Mouse (Mus musculus): ENCODE data around the gene Lgals2. TPM values are rescaled to one million over a fixed set of nuclear protein-coding genes. Genes with fewer than 3 reads are reported as not detected.

Lgals2 gene
- total and polyA plus RNA-seq, 3 experiments, result not detected

GRCm38 (mm10) chr15:78845321-78845720 lies 10.0 kb downstream of the Lgals2 start:
- no peak for DNase-seq (ENCODE audit: low read depth, low spot score)
- H3K9ac ChIP-seq (ENCODE audit: control insufficient read depth, low read depth, low read length, poor library complexity, severe bottlenecking), result no peak overlapping the region
- H3K9me3 ChIP-seq (replicated peaks; ENCODE audit: insufficient read depth, low read length), result no peaks in the 10 kb centered on the region
- H3K36me3 ChIP-seq (ENCODE audit: control insufficient read depth in 1 of 2, insufficient read depth in 2 of 2, low read length in 2 of 2), result peaks cover 0 to 4% of the 10 kb centered on the region in 2 experiments; a peak in 1 of 4 replicates
- no peak overlapping the region for H3K27ac ChIP-seq (ENCODE audit: control insufficient read depth, low read depth, low read length)
- H3K4me1 ChIP-seq (ENCODE audit: control insufficient read depth in 1 of 2, insufficient read depth in 2 of 2, low read length in 2 of 2), result peaks cover 0 to 18% of the 10 kb centered on the region in 2 experiments; a peak in 1 of 4 replicates
- H3K79me2 ChIP-seq (ENCODE audit: control insufficient read depth, insufficient read depth, low read length, poor library complexity), result no peaks in the 10 kb centered on the region
- H3K4me3 ChIP-seq (ENCODE audit: control insufficient read depth in 1 of 2, insufficient read depth in 1 of 2, low read depth in 2 of 2, low read length in 2 of 2), result no peak overlapping the region
- H3K27me3 ChIP-seq (ENCODE audit: control insufficient read depth in 1 of 2, insufficient read depth in 2 of 2, low read length in 2 of 2), result peaks cover 10 to 12% of the 10 kb centered on the region in 2 experiments
- TF ChIP-seq GATA1 (IDR thresholded peaks at IDR 0.05; ENCODE audit: low read depth, low read length), result no peak
- TF ChIP-seq MAFK (IDR thresholded peaks at IDR 0.05; ENCODE audit: borderline replicate concordance, low read depth, low read length), result no peak
- TF ChIP-seq RAD21 (IDR thresholded peaks at IDR 0.05; ENCODE audit: low read depth, low read length), result no peak
- no peak for TF ChIP-seq MXI1 (IDR thresholded peaks at IDR 0.05; ENCODE audit: low read depth, low read length)
- TF ChIP-seq HCFC1 (IDR thresholded peaks at IDR 0.05; ENCODE audit: low read depth, low read length), result no peak
- no peak for TF ChIP-seq UBTF (IDR thresholded peaks at IDR 0.05; ENCODE audit: borderline replicate concordance, insufficient read depth, low read depth, low read length)
- TF ChIP-seq ZC3H11A (IDR thresholded peaks at IDR 0.05; ENCODE audit: low read depth, low read length), result no peak
- no peak for TF ChIP-seq TCF12 (IDR thresholded peaks at IDR 0.05; ENCODE audit: low read depth, low read length)
- no peak for TF ChIP-seq USF2 (IDR thresholded peaks at IDR 0.05; ENCODE audit: borderline replicate concordance in 1 of 2, insufficient read depth in 1 of 2, low read depth in 1 of 2, low read length in 2 of 2)
- TF ChIP-seq POLR2AphosphoS2 (IDR thresholded peaks at IDR 0.05; ENCODE audit: low read length), result no peak
- no peak for TF ChIP-seq CHD2 (IDR thresholded peaks at IDR 0.05; ENCODE audit: low read length)
- TF ChIP-seq GABPA (IDR thresholded peaks at IDR 0.05; ENCODE audit: low read depth, low read length), result no peak
- TF ChIP-seq SIN3A (IDR thresholded peaks at IDR 0.05; ENCODE audit: low read length), result no peak
- TF ChIP-seq CTCF (IDR thresholded peaks at IDR 0.05 in 2 of 3, conservative IDR thresholded peaks at IDR 0.05 in 1 of 3; ENCODE audit: control insufficient read depth in 1 of 3, insufficient read depth in 1 of 3, low read depth in 2 of 3, low read length in 3 of 3, poor library complexity in 1 of 3, severe bottlenecking in 1 of 3), result no peak
- TF ChIP-seq NELFE (IDR thresholded peaks at IDR 0.05; ENCODE audit: low read depth, low read length), result no peak
- no peak for TF ChIP-seq ZMIZ1 (IDR thresholded peaks at IDR 0.05; ENCODE audit: low read depth, low read length)
- no peak for TF ChIP-seq KAT2A (conservative IDR thresholded peaks at IDR 0.05; ENCODE audit: low read depth, low read length)
- no peak for TF ChIP-seq RCOR1 (IDR thresholded peaks at IDR 0.05; ENCODE audit: low read depth, low read length)
- TF ChIP-seq ETS1 (IDR thresholded peaks at IDR 0.05; ENCODE audit: low read depth, low read length), result no peak

- Histone ChIP-seq H3K4me3 (ENCODE audit: control insufficient read depth in 1 of 2, insufficient read depth in 1 of 2, low read depth in 2 of 2, low read length in 2 of 2) (no peak overlapping the region), H3K27me3 (ENCODE audit: control insufficient read depth in 1 of 2, insufficient read depth in 2 of 2, low read length in 2 of 2) (peaks cover 10 to 12% of the 10 kb centered on the region in 2 experiments), H3K27ac (ENCODE audit: control insufficient read depth, low read depth, low read length) (no peak overlapping the region), H3K9ac (ENCODE audit: control insufficient read depth, low read depth, low read length, poor library complexity, severe bottlenecking) (no peak overlapping the region), H3K36me3 (ENCODE audit: control insufficient read depth in 1 of 2, insufficient read depth in 2 of 2, low read length in 2 of 2) (peaks cover 0 to 4% of the 10 kb centered on the region in 2 experiments; a peak in 1 of 4 replicates), H3K79me2 (ENCODE audit: control insufficient read depth, insufficient read depth, low read length, poor library complexity) (no peaks in the 10 kb centered on the region), H3K4me1 (ENCODE audit: control insufficient read depth in 1 of 2, insufficient read depth in 2 of 2, low read length in 2 of 2) (peaks cover 0 to 17% of the 10 kb centered on the region in 2 experiments; a peak in 1 of 4 replicates), H3K9me3 (replicated peaks; ENCODE audit: insufficient read depth, low read length) (no peaks in the 10 kb centered on the region)
- DNase-seq (ENCODE audit: low read depth, low spot score), result no peak
- TF ChIP-seq ELF1 (IDR thresholded peaks at IDR 0.05; ENCODE audit: low read depth, low read length), result no peak
- TF ChIP-seq HCFC1 (IDR thresholded peaks at IDR 0.05; ENCODE audit: low read depth, low read length), result no peak
- TF ChIP-seq POLR2AphosphoS5 (IDR thresholded peaks at IDR 0.05; ENCODE audit: borderline replicate concordance, low read depth, low read length), result no peak
- TF ChIP-seq MAZ (IDR thresholded peaks at IDR 0.05; ENCODE audit: low read depth, low read length), result no peak
- no peak for TF ChIP-seq NELFE (IDR thresholded peaks at IDR 0.05; ENCODE audit: low read depth, low read length)
- no peak for TF ChIP-seq ZMIZ1 (IDR thresholded peaks at IDR 0.05; ENCODE audit: low read depth, low read length)
- TF ChIP-seq SMC3 (IDR thresholded peaks at IDR 0.05; ENCODE audit: low read depth, low read length), result no peak
- TF ChIP-seq TBP (IDR thresholded peaks at IDR 0.05; ENCODE audit: low read depth, low read length), result no peak
- no peak for TF ChIP-seq USF2 (IDR thresholded peaks at IDR 0.05; ENCODE audit: borderline replicate concordance in 1 of 2, insufficient read depth in 1 of 2, low read depth in 1 of 2, low read length in 2 of 2)
- TF ChIP-seq MEF2A (IDR thresholded peaks at IDR 0.05; ENCODE audit: extremely low read depth, insufficient replicate concordance, low read depth, low read length, poor library complexity, severe bottlenecking), result no peak
- TF ChIP-seq NRF1 (IDR thresholded peaks at IDR 0.05; ENCODE audit: insufficient read depth, low read depth, low read length, poor library complexity, severe bottlenecking), result no peak
These were observed 10.5 kb downstream of the Lgals2 start for GRCm38 (mm10) chr15:78844791-78845190.
